Mouse (Mus musculus) heart, embryonic 13.5 days (tissue): ENCODE data around the gene Dsp. TPM values are rescaled to one million over a fixed set of nuclear protein-coding genes. Genes with fewer than 3 reads are reported as not detected.

Experiments
- ATAC-seq: fragments of 200-750 bp; cut with Nextera tagmentation; 2 replicates; pipeline ENCODE4 v1.8.0; 2017; ENCODE audit warnings: moderate TSS enrichment; ENCODE audit not compliant: insufficient number of reproducible peaks, low FRiP score, low TSS enrichment; ENCODE audit errors: extremely low read depth
- H3K27ac ChIP-seq: fragments of 300-500 bp; sonication (generic); replicated peaks from 2 replicates; pipeline ENCODE4 v1.5.1; 2015; ENCODE audit warnings: moderate library complexity, mild to moderate bottlenecking, inconsistent platforms
- H3K27me3 ChIP-seq: fragments of 300-500 bp; sonication (generic); replicated peaks from 2 replicates; pipeline ENCODE4 v1.6.1; 2015; ENCODE audit warnings: mild to moderate bottlenecking, inconsistent platforms
- H3K36me3 ChIP-seq: fragments of 300-500 bp; sonication (generic); 2 replicates; pipeline ENCODE4 v1.6.1; 2015; ENCODE audit warnings: mild to moderate bottlenecking, inconsistent platforms
- H3K4me1 ChIP-seq: fragments of 300-500 bp; sonication (generic); 2 replicates; pipeline ENCODE4 v1.6.1; 2015; ENCODE audit warnings: inconsistent platforms
- H3K4me2 ChIP-seq: fragments of 300-500 bp; sonication (generic); 2 replicates; pipeline ENCODE4 v1.6.1; 2015; ENCODE audit warnings: inconsistent platforms, mild to moderate bottlenecking, moderate library complexity
- H3K4me3 ChIP-seq: fragments of 300-500 bp; sonication (generic); 2 replicates; pipeline ENCODE4 v1.5.1; 2015; ENCODE audit warnings: moderate library complexity, mild to moderate bottlenecking, inconsistent platforms
- H3K9ac ChIP-seq: fragments of 300-500 bp; sonication (generic); 2 replicates; pipeline ENCODE4 v1.6.1; 2015; ENCODE audit warnings: inconsistent platforms, mild to moderate bottlenecking, moderate library complexity
- H3K9me3 ChIP-seq: fragments of 300-500 bp; sonication (generic); 2 replicates; pipeline ENCODE4 v1.6.1; 2016; ENCODE audit warnings: inconsistent platforms
- WGBS: fragments of 180-500 bp; shearing (Covaris S2); methylation state at CpG from one replicate; pipeline ENCODE4 v1.1.7; 2015; ENCODE audit warnings: mixed read lengths; 5-methylcytosine and 5-hydroxymethylcytosine counted together
- polyA plus RNA-seq: library from polyadenylated mRNA; unstranded; fragments of >200 nt; fragmentation: Nextera tagmentation; extraction: Ambion mirVana; gene quantifications from 2 replicates; pipeline ENCODE4 v1.2.1, GENCODE M21; 2015

Dsp gene
- 29.9 and 31.9 TPM in 2 replicates for polyA plus RNA-seq

DNA sequence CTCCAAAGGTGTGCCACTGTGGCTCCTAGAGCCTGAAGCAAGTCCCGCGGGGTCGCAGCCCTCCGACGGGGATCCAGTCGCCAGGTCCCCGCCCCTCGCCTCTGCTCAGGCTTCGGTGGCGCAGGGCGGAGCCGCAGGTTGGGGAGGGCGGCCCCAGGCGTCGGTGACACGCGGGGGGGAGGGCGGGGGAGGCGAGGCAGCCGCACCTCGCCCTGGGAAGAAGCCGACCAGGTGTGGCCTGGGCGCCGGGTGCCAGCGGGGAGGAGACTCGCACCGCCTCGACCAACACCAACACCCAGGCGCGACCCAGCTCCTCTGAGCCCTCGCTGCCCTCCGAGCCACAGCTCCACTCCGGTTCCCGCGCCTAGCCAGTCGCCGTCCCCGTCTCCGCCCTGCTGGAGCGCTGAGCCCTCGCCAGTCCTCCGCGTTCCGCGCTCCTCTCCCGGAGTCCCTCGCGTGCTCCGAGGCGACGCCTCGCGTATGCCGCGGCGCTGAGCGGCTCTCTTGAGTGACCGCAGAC, at the start of gene Dsp:
TSS of gene Dsp (plus strand) at position 226 of the 520 bp plus-strand sequence.
- H3K4me2 ChIP-seq: peak within 1 kb of the TSS; percentile 75
- peak within 1 kb of the TSS; percentile 79 for H3K4me3 ChIP-seq
- no peaks in the 10 kb centered on the region for H3K9me3 ChIP-seq
- H3K27ac ChIP-seq: peak within 1 kb of the TSS; percentile 96
- no peaks in the 10 kb centered on the region for H3K36me3 ChIP-seq
- under 1% methylated on average over 52 of the region's 58 CpGs for WGBS
- H3K4me1 ChIP-seq: peaks cover 72% of the 10 kb centered on the region
- peak; percentile 68; the same call in 1 of the 2 replicates for ATAC-seq
- H3K27me3 ChIP-seq: no peaks in the 10 kb centered on the region; the same call in 1 of the 2 replicates
- H3K9ac ChIP-seq: peak within 1 kb of the TSS; percentile 97

DNA sequence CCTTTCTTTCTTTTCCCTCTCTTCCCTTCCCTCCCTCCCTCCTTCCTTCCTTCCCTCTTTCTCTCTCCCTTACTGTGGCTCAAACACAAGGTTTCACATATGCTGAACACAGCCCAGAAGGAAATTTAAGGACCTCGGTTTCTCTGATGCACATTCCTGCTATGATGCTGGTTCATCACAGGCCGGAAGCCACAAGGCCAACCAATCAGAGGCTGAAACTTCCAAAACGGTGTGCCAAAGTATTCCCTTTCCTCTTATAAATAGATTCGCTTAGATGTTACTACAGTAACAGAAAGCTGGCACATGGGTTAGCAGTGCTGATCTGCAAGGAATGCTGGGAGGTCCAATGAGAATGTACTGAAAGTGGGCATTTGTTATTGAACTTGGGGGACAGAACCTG, 47.7 kb upstream of the Dsp start:
- no peaks in the 10 kb centered on the region for H3K27me3 ChIP-seq
- H3K27ac ChIP-seq: no peak overlapping the region
- no peaks in the 10 kb centered on the region for H3K9me3 ChIP-seq
- H3K4me3 ChIP-seq: no peak overlapping the region
- ATAC-seq: no peak
- no peak overlapping the region for H3K9ac ChIP-seq
- no peaks in the 10 kb centered on the region for H3K4me1 ChIP-seq
- H3K36me3 ChIP-seq: no peaks in the 10 kb centered on the region
- WGBS: 63% methylated on average over 4 of the region's 4 CpGs
- H3K4me2 ChIP-seq: no peak overlapping the region

DNA sequence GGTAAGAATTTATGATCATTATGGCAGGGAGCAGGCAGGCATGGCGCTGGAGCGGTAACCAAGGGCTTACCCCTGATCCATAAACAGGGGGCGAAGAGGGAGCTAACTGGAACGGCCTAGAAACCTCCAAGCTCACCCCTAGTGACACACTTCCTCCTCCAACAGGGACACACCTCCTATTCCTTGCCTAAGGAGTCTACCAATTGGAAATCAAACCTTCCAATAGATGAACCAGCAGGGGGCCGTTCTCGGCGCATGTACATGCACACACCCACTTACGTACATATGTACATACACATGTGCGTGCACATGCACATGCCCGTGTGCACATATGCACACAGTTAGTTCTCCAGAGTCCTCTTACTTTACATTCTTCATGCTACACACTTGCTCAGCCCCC, 46.6 kb upstream of the Dsp start:
- 86% methylated on average over 10 of the region's 10 CpGs for WGBS

DNA sequence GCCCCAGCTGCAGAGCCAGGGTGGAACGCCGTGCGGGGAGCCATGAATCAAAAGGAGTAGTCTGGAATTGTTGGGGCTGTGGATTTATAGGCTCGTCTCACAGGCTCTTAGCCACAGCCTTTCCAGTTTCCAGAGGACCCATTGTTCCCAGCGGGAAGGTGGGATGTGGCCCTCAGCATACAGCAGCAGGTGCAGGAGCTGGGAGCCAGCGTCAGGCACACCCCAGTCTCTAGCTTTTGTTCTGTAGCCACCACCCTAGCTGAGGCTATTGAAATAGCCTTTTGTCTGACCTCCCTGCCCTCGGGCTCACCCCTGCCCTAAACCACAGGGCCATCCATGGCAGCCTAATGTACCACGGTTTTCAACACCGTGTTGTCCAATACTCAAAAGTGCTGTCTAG, 42.0 kb upstream of the Dsp start:
- WGBS: 88% methylated on average over 9 of the region's 9 CpGs
- no peak overlapping the region for H3K4me2 ChIP-seq
- ATAC-seq: no peak
- no peaks in the 10 kb centered on the region for H3K27me3 ChIP-seq
- no peaks in the 10 kb centered on the region for H3K4me1 ChIP-seq
- H3K36me3 ChIP-seq: no peaks in the 10 kb centered on the region
- no peak overlapping the region for H3K27ac ChIP-seq
- no peak overlapping the region for H3K4me3 ChIP-seq
- H3K9ac ChIP-seq: no peak overlapping the region
- H3K9me3 ChIP-seq: no peaks in the 10 kb centered on the region

More for the DNA sequence above, 46.6 kb upstream of the Dsp start:
- ATAC-seq: no peak
- Histone ChIP-seq H3K4me1 (no peaks in the 10 kb centered on the region), H3K27me3 (no peaks in the 10 kb centered on the region), H3K9me3 (no peaks in the 10 kb centered on the region), H3K36me3 (no peaks in the 10 kb centered on the region), H3K27ac (no peak overlapping the region), H3K4me3 (no peak overlapping the region), H3K9ac (no peak overlapping the region), H3K4me2 (no peak overlapping the region)

DNA sequence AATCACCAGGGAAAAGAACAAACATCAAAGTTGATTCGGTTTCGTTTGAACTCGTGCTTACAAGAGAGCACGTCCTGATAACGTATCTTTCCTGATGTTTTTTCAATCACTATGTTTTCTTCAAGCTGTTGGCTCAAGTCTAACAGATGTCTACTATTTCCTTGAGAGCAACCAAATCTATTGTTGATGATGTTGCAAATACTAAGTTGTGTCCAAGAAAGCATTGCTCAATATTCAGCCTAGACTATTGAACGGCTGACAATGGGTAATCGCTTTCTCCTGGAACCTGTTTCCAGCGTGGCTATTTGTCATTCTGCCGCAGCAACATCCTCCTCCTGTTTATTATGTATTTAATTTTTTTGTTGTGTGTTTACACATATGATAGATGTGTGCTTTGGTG, 28.8 kb upstream of the Dsp start:
- no peaks in the 10 kb centered on the region for H3K9me3 ChIP-seq
- no peak overlapping the region for H3K4me3 ChIP-seq
- H3K4me2 ChIP-seq: no peak overlapping the region
- H3K36me3 ChIP-seq: no peaks in the 10 kb centered on the region
- H3K4me1 ChIP-seq: peaks cover 30% of the 10 kb centered on the region
- no peak for ATAC-seq
- H3K27me3 ChIP-seq: no peaks in the 10 kb centered on the region
- no peak overlapping the region for H3K9ac ChIP-seq
- 67% methylated on average over 9 of the region's 9 CpGs for WGBS
- no peak overlapping the region for H3K27ac ChIP-seq

DNA sequence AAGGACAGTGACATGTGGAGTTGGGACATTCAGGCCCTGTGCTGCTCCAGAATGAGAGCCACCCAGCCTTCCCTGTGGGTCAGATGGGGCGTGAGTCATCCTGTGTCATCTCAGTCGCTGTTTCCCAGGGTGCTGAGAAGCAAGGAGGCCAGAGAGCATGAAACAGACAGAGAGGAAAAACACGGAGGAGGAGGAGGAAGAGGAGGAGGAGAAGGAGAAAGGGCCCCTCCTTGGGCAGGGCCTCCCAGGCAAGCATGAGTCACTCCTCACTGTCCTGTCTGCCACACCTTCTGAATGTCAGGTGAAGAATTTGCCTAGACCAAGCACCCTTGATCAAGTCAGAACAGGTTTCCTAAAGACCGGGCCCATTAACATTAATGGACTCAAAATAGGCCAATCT, 27.4 kb upstream of the Dsp start:
- Histone ChIP-seq H3K4me3 (no peak overlapping the region), H3K36me3 (no peaks in the 10 kb centered on the region), H3K9me3 (no peaks in the 10 kb centered on the region), H3K27ac (no peak overlapping the region), H3K4me1 (peaks cover 44% of the 10 kb centered on the region), H3K9ac (no peak overlapping the region), H3K27me3 (no peaks in the 10 kb centered on the region), H3K4me2 (no peak overlapping the region)
- 59% methylated on average over 4 of the region's 4 CpGs for WGBS
- no peak for ATAC-seq

DNA sequence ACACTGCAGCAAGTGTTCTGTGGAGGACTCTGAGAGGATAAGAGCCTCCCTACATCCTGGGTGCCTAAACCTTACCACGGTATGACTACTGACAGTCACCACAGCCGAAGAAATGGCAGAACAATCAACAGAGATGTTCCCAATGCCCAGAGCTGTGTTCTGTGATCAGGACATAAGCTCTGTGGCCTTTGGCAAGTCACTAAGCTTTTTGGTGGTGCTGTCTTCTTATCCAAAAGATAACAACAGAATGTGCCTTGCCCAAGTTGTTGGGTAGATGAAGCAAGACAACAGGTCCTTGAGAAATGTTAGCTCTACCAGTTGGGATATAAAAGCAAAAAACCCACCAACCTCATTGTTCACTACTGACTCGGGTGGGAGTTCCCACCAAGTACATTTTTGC, 23.4 kb upstream of the Dsp start:
- Histone ChIP-seq H3K9me3 (no peaks in the 10 kb centered on the region), H3K4me2 (no peak overlapping the region), H3K9ac (no peak overlapping the region), H3K4me3 (no peak overlapping the region), H3K27ac (no peak overlapping the region), H3K4me1 (peaks cover 34% of the 10 kb centered on the region), H3K27me3 (no peaks in the 10 kb centered on the region), H3K36me3 (no peaks in the 10 kb centered on the region)
- ATAC-seq: no peak
- WGBS: 54% methylated on average over 3 of the region's 3 CpGs

DNA sequence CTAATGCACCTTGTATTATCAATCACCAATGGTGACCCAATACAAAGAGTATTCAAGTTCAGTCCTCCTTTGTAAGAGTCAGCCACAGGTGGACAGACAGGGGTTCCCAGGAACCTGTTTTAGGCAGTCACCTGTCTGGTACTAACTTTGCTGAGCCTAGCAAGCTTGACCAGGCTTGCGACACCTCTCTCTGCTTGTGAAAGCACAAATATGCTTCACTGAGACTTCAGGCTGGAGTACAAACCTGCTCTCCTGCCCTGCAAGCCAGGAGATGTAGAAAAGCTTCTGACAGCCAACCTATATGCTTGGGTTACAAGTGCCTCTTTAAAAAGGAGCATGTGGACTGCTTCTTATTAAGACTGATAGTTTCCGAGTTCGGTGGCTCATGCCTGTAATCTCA, 22.8 kb upstream of the Dsp start:
- no peaks in the 10 kb centered on the region for H3K27me3 ChIP-seq
- H3K36me3 ChIP-seq: no peaks in the 10 kb centered on the region
- H3K27ac ChIP-seq: peak overlapping the region; percentile 40; the same call in 1 of the 2 replicates
- H3K4me1 ChIP-seq: peaks cover 34% of the 10 kb centered on the region
- ATAC-seq: no peak
- H3K9ac ChIP-seq: 0 out of 2 replicates have a peak overlapping the region, but pooled peaks have one; percentile 8
- no peaks in the 10 kb centered on the region for H3K9me3 ChIP-seq
- 33% methylated on average over 3 of the region's 3 CpGs for WGBS
- no peak overlapping the region for H3K4me3 ChIP-seq
- H3K4me2 ChIP-seq: peak overlapping the region; percentile 20; the same call in 1 of the 2 replicates

DNA sequence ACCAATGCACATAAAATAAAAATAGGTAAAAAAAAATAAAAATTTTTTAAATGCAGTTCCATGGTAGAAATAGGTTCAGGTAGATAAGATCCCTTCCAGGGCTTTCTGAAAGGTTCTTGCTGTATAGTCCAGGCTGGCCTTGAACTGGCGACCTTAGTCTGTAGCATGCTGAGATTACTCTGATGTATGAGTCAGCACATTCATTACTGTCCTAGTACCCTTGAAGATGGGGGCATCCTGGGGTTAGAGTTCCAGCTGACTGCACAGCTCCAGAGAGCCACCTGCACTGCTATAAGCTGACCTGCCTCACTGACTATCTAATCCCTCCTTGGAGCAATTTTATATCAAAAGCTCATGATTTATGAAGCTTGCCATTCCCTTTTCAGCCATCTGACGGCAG, 21.6 kb upstream of the Dsp start:
- 80% methylated on average over 2 of the region's 2 CpGs for WGBS
- Histone ChIP-seq H3K4me1 (peaks cover 34% of the 10 kb centered on the region), H3K9me3 (no peaks in the 10 kb centered on the region), H3K9ac (no peak overlapping the region), H3K4me2 (no peak overlapping the region), H3K27me3 (no peaks in the 10 kb centered on the region), H3K36me3 (no peaks in the 10 kb centered on the region), H3K27ac (no peak overlapping the region), H3K4me3 (no peak overlapping the region)
- no peak for ATAC-seq

DNA sequence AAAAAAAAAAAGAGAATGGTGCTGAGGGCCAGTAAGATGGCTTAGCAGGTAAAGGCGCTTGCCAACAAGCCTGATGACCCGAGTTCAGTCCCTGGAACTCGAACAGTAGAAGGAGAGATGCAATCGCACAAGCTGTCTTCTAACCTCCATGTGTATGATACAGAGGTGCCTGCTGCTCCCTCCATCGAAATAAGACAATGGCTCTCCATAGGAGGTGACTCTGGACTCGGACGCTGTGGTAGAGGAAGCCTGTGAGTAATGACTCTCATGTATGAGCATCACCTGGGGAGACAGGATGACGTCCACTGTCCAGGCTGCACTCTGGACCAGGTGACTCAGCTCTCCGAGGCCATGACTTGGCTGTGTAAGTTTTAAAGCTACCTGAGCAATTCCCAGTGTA, 21.0 kb upstream of the Dsp start:
- WGBS: 83% methylated on average over 9 of the region's 9 CpGs
- Histone ChIP-seq H3K27me3 (no peaks in the 10 kb centered on the region), H3K9ac (no peak overlapping the region), H3K4me1 (peaks cover 34% of the 10 kb centered on the region), H3K4me3 (no peak overlapping the region), H3K36me3 (no peaks in the 10 kb centered on the region), H3K9me3 (no peaks in the 10 kb centered on the region), H3K27ac (no peak overlapping the region), H3K4me2 (no peak overlapping the region)
- ATAC-seq: no peak

DNA sequence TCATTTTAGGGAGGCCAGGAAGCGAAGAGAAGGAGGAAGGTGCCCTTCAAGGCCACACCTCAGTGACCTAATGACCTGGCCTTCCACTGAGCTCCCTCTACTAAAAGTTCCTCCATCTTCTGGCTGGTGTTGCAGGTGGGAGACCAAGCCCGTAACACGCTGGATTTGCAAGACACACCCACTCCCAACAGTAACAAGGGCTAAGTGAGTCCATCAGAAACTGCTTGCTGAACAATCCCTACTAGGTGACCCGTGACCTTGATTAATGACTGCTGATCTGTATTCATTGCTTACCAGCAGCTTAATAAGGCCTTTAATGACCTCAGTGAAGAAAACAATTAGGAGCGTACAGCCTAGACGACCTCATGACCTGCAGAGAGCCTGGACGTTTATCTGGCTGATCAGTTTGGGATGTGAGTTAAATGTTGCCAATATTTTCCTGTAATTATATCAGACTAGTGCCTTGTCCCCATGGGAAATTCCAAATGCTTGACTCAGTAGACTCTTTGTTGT, 18.0 kb upstream of the Dsp start:
- ATAC-seq: no peak
- Histone ChIP-seq H3K4me1 (peaks cover 9% of the 10 kb centered on the region), H3K9ac (no peak overlapping the region), H3K36me3 (no peaks in the 10 kb centered on the region), H3K9me3 (no peaks in the 10 kb centered on the region), H3K4me3 (no peak overlapping the region), H3K27me3 (no peaks in the 10 kb centered on the region), H3K4me2 (no peak overlapping the region), H3K27ac (no peak overlapping the region)
- 75% methylated on average over 7 of the region's 7 CpGs for WGBS

DNA sequence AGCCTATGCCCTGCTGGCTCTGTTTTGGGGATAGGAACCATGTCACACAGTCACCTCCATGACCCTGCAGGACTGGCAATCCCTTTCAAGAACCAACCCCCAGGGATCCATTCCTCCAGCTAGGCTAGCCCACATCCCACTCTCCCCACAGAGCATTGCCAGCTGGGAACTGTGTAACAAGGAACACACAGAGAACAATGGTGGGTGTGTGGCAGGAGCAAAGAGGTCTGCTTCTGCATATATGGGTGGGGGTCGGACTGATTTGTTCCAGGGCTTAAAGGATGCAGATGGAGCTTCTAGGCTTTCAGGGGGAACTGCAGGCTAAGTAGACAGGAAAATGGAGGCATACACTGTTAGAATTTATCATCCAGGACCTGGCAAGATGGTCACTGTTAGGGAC, 10.6 kb upstream of the Dsp start:
- H3K4me1 ChIP-seq: peaks cover 8% of the 10 kb centered on the region
- H3K4me2 ChIP-seq: no peak overlapping the region
- no peak for ATAC-seq
- H3K9ac ChIP-seq: no peak overlapping the region
- no peaks in the 10 kb centered on the region for H3K36me3 ChIP-seq
- no peak overlapping the region for H3K27ac ChIP-seq
- no peak overlapping the region for H3K4me3 ChIP-seq
- no peaks in the 10 kb centered on the region for H3K9me3 ChIP-seq
- WGBS: 70% methylated on average over 1 of the region's 1 CpGs
- no peaks in the 10 kb centered on the region for H3K27me3 ChIP-seq
